Mouse (Mus musculus): ENCODE measurements around the gene Arl9. TPM values are rescaled to one million over a fixed set of nuclear protein-coding genes. Genes with fewer than 3 reads are reported as not detected.
A peak's percentile ranks its signal among the peaks of the same experiment; 100 is the strongest.
"Not testable (repeated sequence)": the region's sequence is repeated elsewhere in the genome, so short reads cannot be mapped to it uniquely, and the experiment has no call there.

The Arl9 gene
- not detected for total RNA-seq (2021)

- no peak for DNase-seq (ENCODE audit: extremely low spot score in 1 of 2, low spot score in 1 of 2)
Measured at GRCm38 (mm10) chr5:77004051-77004821, at the start of gene Arl9. TSS of gene Arl9 (plus strand) at chr5:77004055.

DNA sequence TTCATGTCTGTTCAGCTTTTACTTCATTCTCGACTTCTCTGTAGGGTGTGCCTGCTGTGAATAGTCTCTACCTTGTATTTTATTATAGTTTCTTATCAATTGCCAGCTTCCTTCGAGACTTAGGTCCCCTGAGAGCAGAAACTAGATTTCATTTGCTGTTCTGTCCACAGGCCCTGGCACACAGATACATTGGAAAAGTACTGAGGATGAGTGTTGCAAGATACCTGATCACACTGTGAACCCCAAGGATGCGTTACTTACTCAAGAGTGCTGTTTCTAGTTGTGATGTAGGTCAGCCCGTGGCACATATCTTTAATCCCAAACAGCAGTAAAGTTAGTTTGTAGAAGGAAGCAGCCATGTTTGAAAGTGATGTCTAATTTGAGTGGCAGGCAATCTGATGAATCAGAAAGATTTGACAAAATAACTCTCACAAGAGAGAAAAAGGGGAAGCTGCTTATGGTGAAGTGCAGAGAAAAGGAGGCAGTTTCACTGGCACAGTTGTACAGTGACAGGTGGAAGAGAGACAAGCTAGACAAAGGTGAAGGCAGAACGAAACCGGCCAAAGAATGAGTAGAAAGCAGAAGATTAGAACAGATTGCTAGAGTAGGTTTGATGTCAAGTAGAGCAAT, 49.5 kb upstream of the Arl9 start:
- no peak for DNase-seq (ENCODE audit: extremely low spot score in 1 of 2, low spot score in 1 of 2)

GRCm38 (mm10) chr5:76955474-76955873, 48.4 kb upstream of the Arl9 start:
- no peak for DNase-seq (ENCODE audit: extremely low spot score in 1 of 2, low spot score in 1 of 2)

DNA sequence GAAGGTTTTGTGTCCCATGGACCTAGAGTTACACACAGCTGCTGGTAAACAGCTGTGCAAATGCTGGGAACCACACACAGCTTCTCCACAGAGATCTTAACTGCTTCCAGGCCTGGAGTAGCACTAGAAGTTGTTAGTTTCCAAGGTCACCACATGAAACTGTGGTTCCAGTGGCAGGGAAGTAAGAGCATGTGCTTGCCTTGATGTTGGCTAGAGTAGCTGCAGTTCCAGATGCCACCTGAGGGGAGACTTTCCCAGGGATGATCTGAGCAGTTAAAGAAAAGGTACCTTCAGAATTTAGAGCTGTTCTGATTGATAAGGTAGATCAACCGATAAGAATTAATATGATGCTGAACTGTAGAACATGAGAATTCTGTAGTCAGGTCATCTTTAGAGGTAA, 45.9 kb upstream of the Arl9 start:
- no peak for DNase-seq (ENCODE audit: extremely low spot score in 1 of 2, low spot score in 1 of 2)

GRCm38 (mm10) chr5:76959587-76959986, 44.3 kb upstream of the Arl9 start:
- no peak for DNase-seq (ENCODE audit: extremely low spot score in 1 of 2, low spot score in 1 of 2)

DNA sequence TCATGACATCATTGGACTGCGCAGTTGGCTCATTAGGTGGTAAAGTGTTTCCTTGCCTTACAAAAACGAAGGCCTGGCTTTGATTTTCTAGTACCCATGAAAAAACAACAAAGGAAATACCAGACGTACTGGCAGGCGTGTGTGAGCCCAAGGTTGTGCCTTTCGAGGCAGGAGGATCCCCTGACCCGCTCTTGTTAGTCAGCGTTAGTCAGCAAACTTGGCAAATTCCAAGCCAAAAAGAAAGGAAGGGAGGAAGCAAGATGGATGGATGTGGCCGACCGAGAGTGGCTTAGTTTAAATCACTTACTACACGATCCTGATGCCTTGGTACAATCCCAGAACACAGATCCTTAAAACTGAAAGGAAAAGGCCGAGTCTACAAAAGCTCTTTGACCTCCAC, 41.3 kb upstream of the Arl9 start:
- no peak for DNase-seq (ENCODE audit: extremely low spot score in 1 of 2, low spot score in 1 of 2)

GRCm38 (mm10) chr5:76964651-76965050, 39.2 kb upstream of the Arl9 start:
- DNase-seq (ENCODE audit: extremely low spot score in 1 of 2, low spot score in 1 of 2), result no peak

GRCm38 (mm10) chr5:76969250-76969649, 34.6 kb upstream of the Arl9 start:
- no peak for DNase-seq (ENCODE audit: extremely low spot score in 1 of 2, low spot score in 1 of 2)

DNA sequence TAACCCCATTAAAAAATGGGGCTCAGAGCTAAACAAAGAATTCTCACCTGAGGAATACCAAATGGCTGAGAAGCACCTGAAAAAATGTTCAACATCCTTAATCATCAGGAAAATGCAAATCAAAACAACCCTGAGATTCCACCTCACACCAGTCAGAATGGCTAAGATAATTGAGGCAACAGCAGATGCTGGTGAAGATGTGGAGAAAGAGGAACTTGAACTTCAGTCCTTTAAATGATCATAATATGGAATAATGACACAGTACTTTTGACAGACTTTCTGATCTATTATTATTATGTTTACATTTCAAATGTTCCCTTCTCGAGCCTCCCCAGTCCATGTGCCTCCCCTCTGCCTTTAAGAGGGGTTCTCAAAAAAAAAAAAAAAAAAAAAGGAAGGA, 32.7 kb upstream of the Arl9 start:
- DNase-seq (ENCODE audit: extremely low spot score in 1 of 2, low spot score in 1 of 2), result not testable (repeated sequence)

GRCm38 (mm10) chr5:76973488-76973887, 30.4 kb upstream of the Arl9 start:
- no peak for DNase-seq (ENCODE audit: extremely low spot score in 1 of 2, low spot score in 1 of 2)

DNA sequence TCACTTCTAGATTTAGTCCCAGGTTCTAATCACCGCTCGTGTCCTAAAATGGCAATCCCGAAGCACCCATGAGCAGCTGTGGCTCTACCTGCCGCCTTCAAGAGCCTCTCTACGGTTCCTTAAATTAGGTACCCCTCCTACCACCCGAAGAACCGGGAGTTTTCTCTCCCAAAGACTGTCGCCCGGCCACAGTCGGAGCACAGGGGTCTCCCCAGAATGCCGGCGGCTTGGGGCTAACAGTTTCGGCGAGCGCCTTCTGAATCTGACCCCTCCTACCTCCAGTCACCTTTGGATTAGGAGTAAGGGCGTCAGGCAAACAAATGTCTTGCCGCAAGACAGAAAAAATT, 29.7 kb upstream of the Arl9 start:
- no peak for DNase-seq (ENCODE audit: extremely low spot score in 1 of 2, low spot score in 1 of 2)

- DNase-seq (ENCODE audit: extremely low spot score in 1 of 2, low spot score in 1 of 2), result peak; percentile 66 to 86
Measured at GRCm38 (mm10) chr5:76974554-76975285, 29.1 kb upstream of the Arl9 start, which contains the start of gene Srp72. TSS of gene Srp72 (plus strand) at chr5:76974683.

DNA sequence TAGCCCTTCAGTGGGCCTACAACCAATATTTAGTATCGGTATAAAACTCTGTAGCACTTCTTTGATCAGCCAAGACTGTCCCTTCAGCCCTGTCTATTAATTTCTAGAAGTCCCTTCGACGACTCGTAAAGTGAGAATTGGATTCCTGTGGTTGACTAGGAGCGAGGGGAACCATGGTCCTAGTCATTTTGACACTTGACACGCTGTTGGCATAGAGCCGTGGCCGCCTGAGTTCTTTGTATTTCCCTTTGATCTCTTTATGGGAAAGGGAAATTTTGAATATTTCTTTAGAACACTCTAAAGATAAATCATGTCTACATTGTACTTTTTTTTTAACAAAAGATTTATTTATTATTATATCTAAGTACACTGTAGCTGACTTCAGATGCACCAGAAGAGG, 28.1 kb upstream of the Arl9 start:
- DNase-seq (ENCODE audit: extremely low spot score in 1 of 2, low spot score in 1 of 2), result no peak

DNA sequence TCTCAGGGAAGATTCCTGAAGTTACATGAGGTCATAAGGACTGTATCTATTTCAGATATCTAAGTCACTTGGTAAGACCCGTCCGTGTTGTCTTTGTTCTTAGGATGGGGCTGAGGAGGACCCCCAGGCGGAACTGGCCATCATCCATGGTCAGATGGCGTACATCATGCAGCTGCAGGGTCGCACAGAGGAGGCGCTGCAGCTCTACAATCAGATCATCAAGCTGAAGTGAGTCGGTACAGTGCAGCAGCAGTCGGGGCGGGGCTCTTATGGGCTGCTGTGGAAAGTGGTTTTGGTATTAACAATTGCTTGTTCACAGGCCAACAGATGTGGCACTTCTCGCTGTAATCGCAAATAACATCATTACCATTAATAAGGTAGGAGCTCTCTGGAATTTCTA, 19.8 kb upstream of the Arl9 start:
- DNase-seq (ENCODE audit: extremely low spot score in 1 of 2, low spot score in 1 of 2), result no peak

- DNase-seq (ENCODE audit: extremely low spot score in 1 of 2, low spot score in 1 of 2), result no peak
Measured at GRCm38 (mm10) chr5:76990789-76991188, 13.1 kb upstream of the Arl9 start.

DNA sequence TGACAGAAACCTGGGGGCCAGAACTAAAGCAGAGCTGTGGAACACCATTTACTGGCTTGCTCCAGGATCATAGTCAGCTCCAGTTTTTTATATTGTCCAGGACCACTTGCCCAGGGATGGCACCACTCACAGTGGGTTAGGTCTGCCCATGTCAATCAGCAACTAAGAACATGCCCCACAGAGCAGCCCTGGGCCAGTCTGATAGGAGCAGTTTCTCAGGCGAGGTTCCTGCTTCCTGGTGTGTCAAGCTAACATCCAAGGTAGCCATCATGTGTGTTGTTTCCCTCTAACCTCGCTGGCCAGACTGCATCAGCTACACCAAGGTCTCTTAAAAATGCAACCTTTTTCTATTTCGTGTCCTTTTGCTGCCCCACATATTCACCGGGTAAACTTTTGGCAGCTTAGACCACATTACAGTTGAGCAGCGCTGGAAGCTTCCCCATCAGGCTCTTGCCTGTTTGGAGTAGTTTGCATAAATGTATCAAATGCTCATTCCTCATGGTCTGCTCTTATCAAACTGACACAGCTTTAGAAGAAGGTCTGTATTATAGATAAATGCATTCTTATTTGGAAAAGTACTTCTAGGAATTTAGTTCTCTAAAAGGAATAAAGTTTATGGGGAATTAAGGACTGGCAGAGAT, 10.6 kb upstream of the Arl9 start:
- DNase-seq (ENCODE audit: extremely low spot score in 1 of 2, low spot score in 1 of 2), result no peak

DNA sequence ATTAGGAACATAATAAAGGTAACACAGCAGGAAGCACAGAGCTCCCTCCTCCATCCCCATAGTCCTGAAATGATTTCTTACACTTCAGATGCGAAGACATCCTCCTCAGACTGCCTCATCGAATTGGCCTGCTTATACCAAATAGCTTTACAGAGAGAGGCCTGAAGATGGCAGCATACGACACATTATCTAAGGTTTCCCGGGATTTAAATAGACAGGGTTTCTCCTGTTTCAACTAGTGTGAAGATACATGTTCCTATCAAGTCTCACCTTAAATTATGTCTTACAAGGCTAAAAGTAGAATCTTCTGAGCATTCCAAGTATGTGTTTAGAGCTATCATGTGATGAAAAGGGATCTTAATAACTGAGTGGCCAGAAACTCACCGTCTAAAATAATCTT, 5.4 kb upstream of the Arl9 start:
- DNase-seq (ENCODE audit: extremely low spot score in 1 of 2, low spot score in 1 of 2), result no peak

DNA sequence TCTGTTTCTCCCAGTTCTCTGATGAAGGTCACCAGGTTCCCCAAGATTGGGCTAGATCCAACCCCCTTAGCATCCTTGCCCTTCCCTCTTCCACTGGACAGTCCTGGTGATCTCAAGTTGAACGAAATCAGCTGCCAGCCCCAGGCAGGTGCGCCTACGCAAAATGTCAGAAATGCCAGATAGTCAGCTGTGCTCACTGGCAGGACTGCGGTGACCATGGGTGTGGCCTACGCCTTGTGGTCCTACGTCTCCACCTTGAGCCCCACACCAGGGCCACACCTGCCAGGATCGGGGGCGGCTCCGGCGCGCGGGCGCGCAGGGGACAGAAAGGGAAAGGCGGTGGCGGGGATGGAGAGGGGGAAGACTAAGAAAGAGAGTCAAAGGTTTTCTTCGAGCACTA, 2.7 kb upstream of the Arl9 start:
- DNase-seq (ENCODE audit: extremely low spot score in 1 of 2, low spot score in 1 of 2), result no peak

GRCm38 (mm10) chr5:77010352-77010751, 6.5 kb downstream of the Arl9 start:
- DNase-seq (ENCODE audit: extremely low spot score in 1 of 2, low spot score in 1 of 2), result no peak

- DNase-seq (ENCODE audit: extremely low spot score in 1 of 2, low spot score in 1 of 2), result no peak
Measured at GRCm38 (mm10) chr5:77011082-77011481, 7.2 kb downstream of the Arl9 start.

DNA sequence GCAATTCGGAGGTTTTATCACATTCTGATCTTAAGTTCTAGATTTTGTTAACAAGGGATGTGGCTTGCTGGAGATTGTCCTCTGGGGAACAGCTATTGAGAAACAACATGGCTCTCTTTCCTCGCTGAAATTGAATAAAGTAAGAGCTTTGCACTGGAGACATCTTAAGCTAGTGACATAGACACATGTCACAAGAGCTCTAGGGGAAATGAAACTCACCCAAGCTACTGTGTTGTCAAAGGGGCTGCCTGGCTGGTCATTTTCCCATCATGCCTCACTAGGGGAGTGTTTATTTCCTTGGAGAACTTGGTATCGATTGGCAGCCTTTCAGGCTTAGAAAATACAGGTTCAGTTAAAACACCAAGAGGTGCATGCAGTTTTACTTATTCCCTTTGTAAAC, 9.3 kb downstream of the Arl9 start:
- DNase-seq (ENCODE audit: extremely low spot score in 1 of 2, low spot score in 1 of 2), result no peak
